Mouse (Mus musculus) liver, embryonic 14.5 days (tissue): ENCODE data around the gene Xpot. TPM values are rescaled to one million over a fixed set of nuclear protein-coding genes. Genes with fewer than 3 reads are reported as not detected.

Source experiments
- ATAC-seq: fragments of 200-750 bp; cut with Nextera tagmentation; 2 replicates; pipeline ENCODE4 v1.8.0; 2017; ENCODE audit warnings: moderate number of reproducible peaks, mild to moderate bottlenecking, moderate library complexity; ENCODE audit not compliant: insufficient read depth
- DNase-seq, 3 experiments: peaks; one replicate each; pipeline ENCODE4 v3.0.0-alpha.2; 2012 to 2013; ENCODE audit warnings: low read depth in 3 of 3, low spot score in 3 of 3
- H3K27ac ChIP-seq: fragments of 300-500 bp; sonication (generic); 2 replicates; pipeline ENCODE4 v1.5.1; 2014; ENCODE audit warnings: moderate library complexity, mild to moderate bottlenecking, control low read depth, inconsistent platforms
- H3K27me3 ChIP-seq: fragments of 300-500 bp; sonication (generic); 2 replicates; pipeline ENCODE4 v1.6.1; 2014; ENCODE audit warnings: mild to moderate bottlenecking, low read length, moderate library complexity; ENCODE audit not compliant: control insufficient read depth, insufficient read depth
- H3K36me3 ChIP-seq: fragments of 300-500 bp; sonication (generic); replicated peaks from 2 replicates; pipeline ENCODE4 v1.6.1; 2014; ENCODE audit warnings: low read depth; ENCODE audit not compliant: control insufficient read depth, insufficient read depth
- H3K4me1 ChIP-seq, 2 experiments: fragments of 200-500 bp in 1 of 2; fragments of 300-500 bp in 1 of 2; sonication (generic) in 1 of 2; replicated peaks; 2 replicates each; pipeline ENCODE4 v1.6.1; 2012 to 2014; ENCODE audit warnings: antibody characterized with exemption in 1 of 2, inconsistent platforms in 1 of 2, low read length in 1 of 2; ENCODE audit not compliant: control insufficient read depth in 2 of 2, insufficient read depth in 2 of 2
- H3K4me2 ChIP-seq: fragments of 300-500 bp; sonication (generic); 2 replicates; pipeline ENCODE4 v1.6.1; 2014; ENCODE audit warnings: low read depth, mild to moderate bottlenecking, control low read depth, moderate library complexity
- H3K4me3 ChIP-seq, 2 experiments: fragments of 200-500 bp in 1 of 2; fragments of 300-500 bp in 1 of 2; sonication (generic) in 1 of 2; 2 replicates each; pipeline ENCODE4 v1.5.1; 2012 to 2014; ENCODE audit warnings: low read depth in 2 of 2, low read length in 2 of 2, mild to moderate bottlenecking in 2 of 2, control low read depth in 1 of 2, inconsistent platforms in 1 of 2, moderate library complexity in 1 of 2; ENCODE audit not compliant: insufficient read depth in 1 of 2
- H3K9ac ChIP-seq: fragments of 300-500 bp; sonication (generic); replicated peaks from 2 replicates; pipeline ENCODE4 v1.6.1; 2014; ENCODE audit warnings: mild to moderate bottlenecking, control low read depth, moderate library complexity
- H3K9me3 ChIP-seq: fragments of 300-500 bp; sonication (generic); 2 replicates; pipeline ENCODE4 v1.6.1; 2016; ENCODE audit warnings: low read length, mixed read lengths; ENCODE audit not compliant: control insufficient read depth
- CTCF ChIP-seq: IDR thresholded peaks from 2 replicates; pipeline ENCODE4 v1.5.1; 2016; ENCODE audit warnings: antibody characterized with exemption, low read depth, control low read depth
- EP300 ChIP-seq: IDR thresholded peaks from 2 replicates; pipeline ENCODE4 v1.6.1; 2016; ENCODE audit warnings: antibody characterized with exemption, low read depth
- WGBS: fragments of 180-500 bp; shearing (Covaris S2); extraction: QIAGEN DNeasy Blood & Tissue Kit; methylation state at CpG from one replicate; pipeline ENCODE4 v1.1.7; 2014; ENCODE audit not compliant: insufficient replicate concordance; 5-methylcytosine and 5-hydroxymethylcytosine counted together
- polyA plus RNA-seq, 2 experiments: library from polyadenylated mRNA; depleted of rRNA in 1 of 2; stranded (reverse) in 1 of 2; unstranded in 1 of 2; fragments of >200 nt; fragmentation: Nextera tagmentation in 1 of 2; extraction: Ambion mirVana in 1 of 2; gene quantifications; 2 replicates each; pipeline versions ENCODE4 v1.2.1 to v1.2.3; 2012 to 2014

Xpot gene
- polyA plus RNA-seq (2012; rRNA removed) (40.3 and 47.4 TPM in 2 replicates), polyA plus RNA-seq (2014; fragmentation: Nextera tagmentation; extraction: Ambion mirVana) (26.2 and 31.4 TPM in 2 replicates)

DNA sequence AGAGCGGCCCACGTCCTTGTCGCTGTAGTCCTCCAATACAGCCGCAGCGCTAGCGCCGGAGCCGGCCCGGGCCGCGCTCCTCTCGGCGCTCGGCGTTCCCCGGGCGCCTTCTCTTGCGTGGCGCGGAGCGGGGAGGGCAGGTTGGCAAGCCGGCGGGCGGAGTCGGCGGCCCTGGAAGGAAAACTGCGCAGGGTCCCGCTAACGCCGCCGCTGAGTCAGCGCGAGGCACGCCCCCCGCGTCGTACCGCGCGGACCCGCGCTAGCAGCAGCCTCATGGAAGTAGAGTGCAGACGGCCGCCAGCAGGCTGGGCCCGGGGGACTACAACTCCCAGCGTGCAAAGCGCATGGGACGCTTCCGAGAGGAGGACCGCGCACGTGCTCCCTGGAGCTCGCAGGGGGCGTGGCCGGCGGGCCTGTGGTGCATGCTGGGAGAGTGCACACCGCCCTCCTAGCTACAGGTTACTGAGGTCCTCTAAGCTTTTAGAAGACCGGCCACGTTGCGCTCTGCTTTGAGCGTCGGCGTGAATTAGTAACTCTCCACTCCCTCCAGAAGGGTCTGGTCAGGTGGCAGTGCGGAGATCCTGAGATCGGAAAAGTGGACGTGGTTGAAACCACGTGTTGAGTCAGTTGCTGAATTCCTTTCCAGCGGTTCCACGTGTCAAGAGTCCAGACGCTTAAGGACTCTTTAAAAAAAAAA is at the start of gene Xpot:
Gene Xpot, minus strand, starts transcription at position 147 of the 697 bp plus-strand sequence.
- DNase-seq = peak; percentile 95 to 97 (median 96)
- Histone ChIP-seq H3K9ac (peak within 1 kb of the TSS; percentile 80), H3K36me3 (peaks cover 16% of the 10 kb centered on the region), H3K27me3 (no peaks in the 10 kb centered on the region), H3K9me3 (no peaks in the 10 kb centered on the region), H3K27ac (peak within 1 kb of the TSS; percentile 46), H3K4me2 (peak within 1 kb of the TSS; percentile 80), H3K4me1 (peaks cover 16 to 23% of the 10 kb centered on the region in 2 experiments), H3K4me3 (peak within 1 kb of the TSS; percentile 68 to 83)
- under 1% methylated on average over 69 of the region's 70 CpGs for WGBS
- no peak for TF ChIP-seq EP300
- no peak; the same call in 1 of the 2 replicates for TF ChIP-seq CTCF
- ATAC-seq = peak; percentile 100

GRCm38 (mm10) chr10:121669103-121669502 is 43.0 kb upstream of the Xpot start:
- no peak overlapping the region for H3K4me3 ChIP-seq
- no peaks in the 10 kb centered on the region for H3K36me3 ChIP-seq
- no peak overlapping the region for H3K9ac ChIP-seq
- no peaks in the 10 kb centered on the region for H3K9me3 ChIP-seq
- H3K4me1 ChIP-seq = no peaks in the 10 kb centered on the region
- TF ChIP-seq EP300 = no peak
- TF ChIP-seq CTCF = no peak
- no peak overlapping the region for H3K4me2 ChIP-seq
- ATAC-seq (no peak), DNase-seq (no peak)
- 72% methylated on average over 10 of the region's 10 CpGs for WGBS
- H3K27me3 ChIP-seq = no peaks in the 10 kb centered on the region
- H3K27ac ChIP-seq = no peak overlapping the region

GRCm38 (mm10) chr10:121665631-121666145 is 39.6 kb upstream of the Xpot start:
- Histone ChIP-seq H3K36me3 (no peaks in the 10 kb centered on the region), H3K4me2 (no peak overlapping the region), H3K27ac (no peak overlapping the region), H3K4me3 (no peak overlapping the region), H3K27me3 (no peaks in the 10 kb centered on the region), H3K9ac (no peak overlapping the region), H3K4me1 (no peaks in the 10 kb centered on the region), H3K9me3 (no peaks in the 10 kb centered on the region)
- no peak for TF ChIP-seq CTCF
- no peak for TF ChIP-seq EP300
- no peak for ATAC-seq
- DNase-seq = no peak
- WGBS = 52% methylated on average over 8 of the region's 8 CpGs

DNA sequence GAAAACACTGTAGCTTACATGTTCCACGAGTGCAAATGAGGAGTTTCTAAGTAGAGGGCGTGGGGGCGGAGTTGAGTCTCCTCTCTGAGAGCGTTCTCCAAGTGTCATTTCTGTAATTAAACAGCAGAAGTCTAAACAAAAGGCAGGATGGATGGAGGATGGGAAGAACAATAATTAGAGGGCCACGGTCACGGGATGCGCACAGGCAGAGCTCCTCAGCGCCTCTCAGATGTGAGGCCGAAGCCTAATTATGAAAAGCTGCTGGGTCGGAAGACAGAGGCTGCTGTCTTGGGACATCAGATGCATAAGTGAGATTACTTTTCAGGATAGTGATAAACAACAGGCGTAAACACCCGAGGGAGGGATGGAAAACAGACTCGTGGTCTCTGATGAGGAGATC is 37.5 kb upstream of the Xpot start:
- WGBS = 60% methylated on average over 13 of the region's 13 CpGs
- no peak overlapping the region for H3K27ac ChIP-seq
- no peaks in the 10 kb centered on the region for H3K9me3 ChIP-seq
- TF ChIP-seq EP300 (no peak), CTCF (no peak)
- H3K4me2 ChIP-seq = no peak overlapping the region
- H3K27me3 ChIP-seq = no peaks in the 10 kb centered on the region
- DNase-seq (no peak), ATAC-seq (no peak)
- no peaks in the 10 kb centered on the region for H3K36me3 ChIP-seq
- no peaks in the 10 kb centered on the region for H3K4me1 ChIP-seq
- H3K9ac ChIP-seq = no peak overlapping the region
- H3K4me3 ChIP-seq = no peak overlapping the region

- H3K9me3 ChIP-seq = no peaks in the 10 kb centered on the region
- H3K4me3 ChIP-seq = no peak overlapping the region
- 67% methylated on average over 2 of the region's 2 CpGs for WGBS
- TF ChIP-seq CTCF = no peak
- TF ChIP-seq EP300 = no peak
- H3K27ac ChIP-seq = no peak overlapping the region
- no peaks in the 10 kb centered on the region for H3K27me3 ChIP-seq
- no peak overlapping the region for H3K9ac ChIP-seq
- no peak for DNase-seq
- no peak overlapping the region for H3K4me2 ChIP-seq
- H3K4me1 ChIP-seq = no peaks in the 10 kb centered on the region
- no peak for ATAC-seq
- no peaks in the 10 kb centered on the region for H3K36me3 ChIP-seq
Measured at GRCm38 (mm10) chr10:121662711-121663110, 36.6 kb upstream of the Xpot start.
